Mouse (Mus musculus): ENCODE data around the gene Anxa2.

Gene Anxa2

DNA sequence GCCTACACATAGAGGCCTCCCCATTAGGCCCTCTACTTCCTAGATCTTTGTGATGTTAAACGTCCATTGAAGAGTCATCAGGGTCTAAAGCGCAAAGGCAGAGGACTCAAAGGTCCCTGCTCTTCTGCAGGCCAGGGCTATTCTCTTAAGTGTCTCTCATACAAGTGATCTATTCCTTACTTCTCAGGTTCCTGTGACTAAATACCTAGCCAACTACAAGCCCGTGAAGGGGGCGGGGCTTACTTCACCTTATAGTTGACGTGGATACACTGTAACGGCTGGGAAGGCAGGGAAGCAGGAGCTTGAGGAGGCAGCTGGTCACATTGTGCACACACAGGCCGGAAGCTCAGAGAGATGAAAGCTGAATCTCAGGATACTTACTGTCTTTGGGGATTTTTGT, 6.5 kb downstream of the Anxa2 start:
- no peak for DNase-seq

DNA sequence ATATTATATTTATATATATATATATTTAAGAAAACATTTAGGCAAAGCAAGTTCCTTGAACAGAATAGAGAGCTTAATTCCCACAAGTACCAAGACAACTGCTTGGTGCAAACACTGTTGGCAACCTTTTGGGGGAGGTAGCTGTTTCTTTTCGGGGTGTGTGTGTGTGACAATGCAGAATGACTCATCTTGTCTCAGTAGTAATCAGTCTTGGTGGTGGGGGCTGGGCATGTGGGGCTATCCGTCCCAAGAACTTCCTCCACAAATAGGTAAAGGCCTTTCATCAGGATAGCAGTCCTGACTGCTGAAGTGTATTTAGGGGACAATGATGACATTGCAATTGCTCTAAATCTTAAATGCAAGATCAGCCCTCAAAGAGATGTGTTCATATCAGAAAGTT, 9.6 kb downstream of the Anxa2 start:
- no peak for DNase-seq

- no peak for DNase-seq
Measured at GRCm38 (mm10) chr9:69464109-69464756, 10.8 kb downstream of the Anxa2 start.

GRCm38 (mm10) chr9:69466098-69466497, 12.7 kb downstream of the Anxa2 start:
- no peak for DNase-seq

GRCm38 (mm10) chr9:69467310-69467939, 14.0 kb downstream of the Anxa2 start:
- no peak for DNase-seq

GRCm38 (mm10) chr9:69468991-69469390, 15.6 kb downstream of the Anxa2 start:
- no peak for DNase-seq

GRCm38 (mm10) chr9:69470362-69470761, 16.9 kb downstream of the Anxa2 start:
- DNase-seq, result no peak

DNA sequence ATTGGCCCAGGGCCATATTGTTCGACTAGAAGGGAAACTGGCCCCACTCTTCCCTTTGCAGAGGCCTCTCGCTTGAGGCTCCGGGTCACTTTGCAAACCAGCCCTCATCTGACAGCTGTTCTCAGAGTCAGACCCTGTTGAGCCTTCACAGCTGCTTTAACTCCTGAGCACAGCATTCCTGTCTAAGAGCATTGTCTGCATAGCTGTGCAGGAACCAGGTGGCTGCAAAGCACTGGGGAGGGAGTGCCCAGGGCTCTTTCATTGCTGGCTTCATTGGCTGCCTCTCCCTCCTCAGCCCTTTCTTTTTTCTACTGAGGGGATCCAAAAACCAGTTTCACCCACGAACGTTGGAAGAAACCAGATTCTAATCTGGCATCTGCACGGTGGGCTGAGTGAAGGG, 17.5 kb downstream of the Anxa2 start:
- no peak for DNase-seq

GRCm38 (mm10) chr9:69472724-69473123, 19.3 kb downstream of the Anxa2 start:
- DNase-seq, result no peak

- DNase-seq, result no peak
Measured at GRCm38 (mm10) chr9:69475873-69476272, 22.5 kb downstream of the Anxa2 start.

DNA sequence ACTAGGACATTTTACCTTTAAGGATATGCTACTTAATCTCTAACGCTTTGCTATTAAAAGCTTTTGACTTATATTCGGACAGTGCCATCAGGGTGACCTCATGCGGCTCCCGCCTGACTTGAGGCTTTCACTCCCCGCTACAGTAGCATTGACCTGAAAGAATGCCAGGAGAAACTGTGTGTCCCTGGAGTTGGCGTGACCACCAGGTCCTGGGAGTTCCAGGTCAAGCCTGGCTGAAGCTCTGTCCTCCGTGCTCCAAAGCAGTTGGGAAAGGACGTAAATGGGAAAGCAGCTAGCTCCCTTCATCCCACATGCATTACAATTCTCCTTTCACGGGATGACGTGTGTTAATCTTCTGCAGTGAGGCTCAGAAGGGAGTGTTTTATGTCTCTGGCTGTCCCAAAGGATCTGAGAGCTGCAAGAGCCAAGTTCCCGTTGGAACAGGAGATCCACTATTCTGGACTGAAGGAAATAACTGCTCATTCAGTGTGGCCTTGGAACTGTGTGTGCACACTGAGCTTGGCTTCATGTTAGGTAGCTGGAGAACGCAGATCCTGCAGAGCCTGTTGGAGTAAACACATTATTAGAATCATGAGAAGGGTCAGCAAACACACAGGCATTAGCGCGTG, 23.9 kb downstream of the Anxa2 start:
- DNase-seq, result no peak

DNA sequence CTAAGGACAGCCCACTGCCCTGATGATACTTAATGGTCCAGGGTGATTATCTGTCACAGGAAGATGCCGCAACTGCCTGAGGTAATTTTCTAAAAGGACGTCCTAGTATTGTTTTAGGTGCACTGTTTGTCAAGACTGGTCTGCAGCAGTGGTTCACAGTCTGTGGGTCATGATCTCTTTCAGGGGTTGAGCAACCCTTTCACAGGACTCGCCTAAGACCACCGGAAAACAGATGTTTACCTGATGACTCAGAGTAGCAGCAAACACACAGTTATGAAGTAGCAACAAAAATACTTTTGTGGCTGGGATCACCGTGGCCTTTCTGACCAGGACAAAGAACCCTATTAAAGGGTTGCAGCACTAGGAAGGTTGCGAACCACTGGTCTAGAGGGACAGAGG, 24.4 kb downstream of the Anxa2 start:
- DNase-seq, result no peak

- DNase-seq, result peak; percentile 26
Measured at GRCm38 (mm10) chr9:69480344-69480743, 26.9 kb downstream of the Anxa2 start.

DNA sequence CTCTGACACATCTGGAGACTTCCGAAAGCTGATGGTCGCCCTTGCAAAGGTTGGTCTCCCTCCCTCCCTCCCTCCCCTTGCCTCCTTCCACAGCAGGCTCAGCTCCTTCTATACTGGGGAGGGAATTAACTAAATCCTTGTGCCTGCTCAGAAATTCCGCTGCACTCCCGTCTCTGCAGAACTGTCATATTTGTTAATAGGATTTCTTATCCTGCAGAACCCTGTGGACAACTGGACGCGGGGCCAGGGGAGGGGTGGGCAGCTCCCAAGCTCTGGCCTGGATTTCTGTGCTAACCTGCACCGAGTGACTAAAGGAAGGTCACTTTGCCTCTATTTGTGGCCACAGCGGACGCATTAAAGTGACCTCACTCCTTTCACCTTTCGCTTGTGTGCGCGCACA, 30.4 kb downstream of the Anxa2 start:
- DNase-seq, result no peak

DNA sequence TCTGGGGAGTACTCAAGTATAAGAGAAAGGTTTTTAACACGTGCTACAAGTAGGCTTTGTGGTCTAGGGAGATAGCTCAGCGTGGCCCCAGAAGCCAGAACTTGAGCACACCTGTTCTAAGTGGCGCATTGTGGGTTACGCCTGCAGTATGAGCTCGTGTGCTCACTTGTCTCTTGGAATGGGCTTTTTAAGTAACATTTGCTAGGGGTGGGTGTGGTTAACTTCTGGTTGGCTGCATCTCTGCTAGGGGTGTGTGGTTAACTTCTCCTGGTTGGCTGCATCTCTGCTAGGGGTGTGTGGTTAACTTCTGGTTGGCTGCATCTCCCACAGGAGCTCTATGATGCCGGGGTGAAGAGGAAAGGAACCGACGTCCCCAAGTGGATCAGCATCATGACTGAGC, 32.7 kb downstream of the Anxa2 start:
- DNase-seq, result no peak

DNA sequence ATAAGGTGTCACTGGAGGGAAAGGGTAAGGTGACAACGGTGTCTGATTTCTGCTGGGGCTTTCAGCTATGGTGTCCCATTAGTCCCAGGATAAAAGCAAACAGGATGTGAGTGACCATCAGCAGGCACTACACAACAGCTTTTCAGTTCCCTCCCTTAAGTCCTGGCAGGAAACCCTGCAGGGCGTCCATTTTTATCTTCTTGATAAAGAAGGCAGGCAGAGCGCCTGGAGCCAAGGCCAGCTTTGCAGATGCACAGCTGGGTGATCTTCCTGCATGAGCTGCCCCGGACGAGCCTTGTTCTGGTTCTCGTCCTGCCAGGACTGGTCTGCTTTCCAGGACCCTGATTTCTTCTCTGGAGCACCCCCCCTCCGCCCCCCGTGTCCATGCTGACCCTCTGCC, 35.1 kb downstream of the Anxa2 start:
- no peak for DNase-seq

DNA sequence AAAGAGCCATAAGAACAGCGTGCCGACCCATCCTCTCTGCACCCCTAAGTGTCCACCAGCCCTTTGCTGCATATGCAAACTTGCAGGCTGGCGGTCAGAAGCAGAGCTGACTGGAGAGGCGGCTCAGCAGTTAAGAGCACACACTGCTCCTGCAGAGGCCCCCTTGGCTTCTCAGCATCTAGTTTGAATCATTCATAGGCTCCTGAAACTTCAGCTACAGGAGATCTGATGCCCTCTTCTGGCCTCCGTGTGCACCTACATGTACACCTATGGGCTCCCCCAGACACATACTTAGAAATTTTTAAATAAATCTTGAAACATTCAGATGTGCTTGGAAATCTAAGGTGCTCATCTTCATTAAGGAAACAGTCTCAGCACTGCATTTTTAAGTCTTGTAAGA, 35.6 kb downstream of the Anxa2 start:
- no peak for DNase-seq

DNA sequence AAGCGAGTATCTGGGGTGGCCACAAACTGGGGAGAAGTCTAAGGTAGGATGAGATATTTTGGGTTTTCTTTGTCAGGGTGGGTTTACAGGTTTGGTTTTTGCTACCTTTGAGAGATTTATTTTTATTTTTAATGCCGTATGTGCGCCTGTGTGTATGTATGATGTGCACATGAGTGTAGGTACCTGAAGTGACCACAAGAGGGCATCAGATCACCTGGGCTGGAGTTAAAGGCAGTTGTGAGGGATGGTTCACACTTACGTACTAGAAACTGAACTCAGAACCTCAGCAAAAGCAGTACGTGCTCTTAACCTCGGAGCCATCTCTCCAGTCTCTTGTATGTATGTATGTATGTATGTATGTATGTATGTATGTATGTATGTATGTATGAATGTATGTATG, 39.4 kb downstream of the Anxa2 start:
- DNase-seq, result no peak

DNA sequence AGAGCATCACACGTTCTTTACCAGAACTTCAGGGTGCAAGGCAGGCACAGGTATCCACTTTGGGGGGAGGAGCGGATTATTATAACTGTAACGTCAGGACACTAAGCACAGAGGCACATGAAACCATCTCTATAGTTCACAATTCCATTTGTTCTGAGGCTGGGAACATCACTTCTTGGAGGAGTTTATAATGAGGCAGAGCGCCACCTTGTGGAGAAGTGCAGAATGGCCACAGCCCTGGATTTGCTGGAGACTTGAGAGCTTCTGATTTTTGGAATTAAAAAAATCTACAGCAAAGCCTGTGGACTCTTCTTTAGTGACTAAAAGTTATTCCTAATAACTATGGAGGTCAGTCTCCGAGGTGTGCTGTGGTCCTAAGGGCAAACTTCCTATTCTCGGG, 49.1 kb downstream of the Anxa2 start:
- DNase-seq, result peak; percentile 12

- no peak for DNase-seq
Measured at GRCm38 (mm10) chr9:69505611-69506010, 52.2 kb downstream of the Anxa2 start.

GRCm38 (mm10) chr9:69507206-69507605, 53.8 kb downstream of the Anxa2 start:
- DNase-seq, result no peak

DNA sequence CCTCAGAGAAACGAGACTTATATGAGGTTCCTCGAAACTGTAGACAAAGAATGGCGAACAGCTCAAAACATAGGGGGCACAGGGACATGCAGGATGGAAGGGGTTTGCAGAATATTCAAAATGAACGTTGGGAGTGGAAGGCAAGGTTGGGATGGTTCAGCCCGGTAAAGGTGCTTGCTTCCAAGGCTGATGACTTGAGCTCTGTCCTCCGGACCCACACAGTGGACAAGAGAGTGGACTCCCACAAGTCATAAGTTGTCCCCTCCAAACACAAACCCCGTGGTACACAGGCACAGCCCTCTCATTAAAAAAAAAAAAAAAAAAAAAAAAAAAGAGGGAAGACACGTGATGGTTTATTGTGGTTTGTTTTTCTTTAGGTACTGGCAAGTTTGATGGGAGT, 54.6 kb downstream of the Anxa2 start:
- DNase-seq, result no peak

DNA sequence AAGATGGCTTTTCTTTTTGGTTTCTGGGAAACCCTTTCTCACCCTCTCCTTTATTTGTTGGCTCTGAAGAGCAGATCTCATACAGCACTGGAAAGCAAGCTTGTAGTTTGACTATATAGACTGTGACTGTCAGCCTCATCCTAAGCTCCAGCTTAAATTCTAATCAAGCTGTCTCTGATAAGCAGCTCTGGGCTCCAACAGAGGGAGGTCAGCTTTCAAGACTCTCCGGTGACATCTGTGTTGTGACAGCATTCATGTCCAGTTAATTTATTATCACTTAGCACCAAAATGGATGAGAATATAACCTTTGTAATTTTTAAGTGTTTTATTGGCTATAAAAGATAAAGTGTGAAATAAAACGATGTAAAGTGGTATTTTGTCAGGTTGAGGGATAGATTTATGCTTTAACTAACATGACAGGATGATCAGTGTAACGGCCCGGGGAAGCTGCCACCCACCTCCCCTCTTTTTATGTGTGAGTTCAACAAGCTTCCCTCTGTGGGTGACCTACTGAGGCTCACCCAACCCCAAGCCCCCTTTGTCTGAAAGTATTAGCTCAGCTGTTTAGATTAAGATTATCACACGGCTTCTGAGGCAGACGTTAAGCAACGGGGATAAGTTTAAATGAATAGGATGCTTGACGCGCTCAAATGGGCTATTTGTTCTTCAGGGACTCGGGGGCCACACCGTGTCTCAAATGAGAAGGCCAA, 58.6 kb downstream of the Anxa2 start:
- DNase-seq, result no peak

DNA sequence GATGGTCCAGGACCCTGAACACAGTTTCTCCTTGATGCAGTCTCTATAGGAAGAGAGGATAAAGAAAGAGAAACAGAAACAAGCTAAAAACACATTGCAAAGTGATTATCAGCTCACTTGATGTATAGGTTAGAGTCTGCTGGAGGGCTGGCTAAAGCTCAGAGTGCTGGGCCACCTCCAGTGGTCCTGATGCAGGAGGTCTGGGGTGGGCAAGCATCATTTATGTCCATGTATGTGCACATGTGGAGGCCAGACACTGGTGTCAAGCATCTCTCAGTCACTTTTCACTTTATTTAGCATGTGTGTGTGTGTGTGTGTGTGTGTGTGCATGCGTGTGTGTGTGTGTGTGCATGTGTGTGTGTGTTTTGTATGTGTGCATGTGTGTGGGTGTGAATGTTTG, 59.3 kb downstream of the Anxa2 start:
- no peak for DNase-seq
